Mouse (Mus musculus) c-Kit-positive CD71-negative TER-119-negative erythroid progenitor cells, embryonic 14.5 days (primary cell): Measurements from ENCODE around the gene Defb21.

Experiments
- DNase-seq: peaks from one replicate; pipeline ENCODE4 v3.0.0-alpha.2; 2013; ENCODE audit warnings: low read depth

The Defb21 gene

DNA sequence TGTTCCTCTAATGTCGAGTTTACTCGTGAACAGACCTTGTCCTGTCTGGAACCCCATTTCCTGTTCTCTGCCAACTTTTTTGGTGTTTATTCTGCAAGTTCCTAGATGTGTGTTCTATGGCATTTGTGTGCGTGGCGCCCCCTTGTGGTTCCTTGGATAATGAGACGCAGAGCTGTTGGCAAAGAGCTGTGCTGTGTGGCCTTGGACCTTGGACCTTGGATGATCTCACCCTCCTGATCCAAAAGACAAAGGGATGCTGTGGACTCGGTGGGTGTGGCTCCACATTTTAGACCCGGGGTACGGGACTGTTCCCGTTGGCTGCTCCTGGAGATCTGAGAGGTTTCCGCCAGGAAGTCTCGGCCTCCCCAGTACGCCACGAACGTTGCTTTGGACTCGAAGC lies 31.5 kb downstream of the Defb21 start, which contains the start of gene Defb36:
Gene Defb36 (plus strand): TSS at position 271 of the 400 bp plus-strand sequence.
- no peak for DNase-seq

DNA sequence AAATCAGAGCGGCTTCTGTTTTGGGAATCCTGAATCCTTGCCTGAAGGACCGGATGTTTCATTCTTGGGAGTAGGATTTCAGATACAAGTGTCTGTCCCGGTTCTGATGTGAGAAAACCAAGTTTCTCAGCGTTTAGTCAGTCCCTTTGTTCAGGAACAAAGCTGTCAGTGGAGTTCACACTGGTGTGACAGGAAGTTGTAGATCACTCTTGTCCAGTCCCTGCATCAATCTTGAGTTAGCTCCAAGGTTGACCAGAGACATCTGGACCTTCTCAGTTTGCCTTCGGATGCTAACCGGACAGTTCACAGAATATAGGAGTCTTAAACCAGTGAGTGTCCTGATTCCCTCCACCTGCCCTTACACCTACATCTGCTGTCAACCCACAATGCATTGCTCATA lies 35.2 kb downstream of the Defb21 start:
- no peak for DNase-seq

DNA sequence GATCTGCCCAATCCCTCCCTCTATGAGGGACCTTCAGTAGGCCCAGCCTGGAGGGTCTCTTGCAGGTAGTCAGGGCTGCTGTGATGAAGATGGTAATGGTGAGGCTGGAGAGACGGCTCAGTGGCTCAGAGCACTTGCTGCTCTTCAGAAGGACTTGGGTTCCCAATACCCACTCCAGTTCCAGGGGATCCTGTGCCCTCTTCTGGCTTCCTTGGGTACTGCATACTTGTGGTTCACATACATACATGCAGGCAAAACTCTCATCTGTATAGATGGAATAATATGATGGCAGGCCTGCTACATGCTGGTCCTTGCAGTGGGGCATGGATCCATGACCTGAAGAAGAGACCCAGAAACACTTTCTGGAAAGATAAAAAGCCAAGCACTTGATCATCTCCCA lies 36.2 kb downstream of the Defb21 start:
- no peak for DNase-seq

DNA sequence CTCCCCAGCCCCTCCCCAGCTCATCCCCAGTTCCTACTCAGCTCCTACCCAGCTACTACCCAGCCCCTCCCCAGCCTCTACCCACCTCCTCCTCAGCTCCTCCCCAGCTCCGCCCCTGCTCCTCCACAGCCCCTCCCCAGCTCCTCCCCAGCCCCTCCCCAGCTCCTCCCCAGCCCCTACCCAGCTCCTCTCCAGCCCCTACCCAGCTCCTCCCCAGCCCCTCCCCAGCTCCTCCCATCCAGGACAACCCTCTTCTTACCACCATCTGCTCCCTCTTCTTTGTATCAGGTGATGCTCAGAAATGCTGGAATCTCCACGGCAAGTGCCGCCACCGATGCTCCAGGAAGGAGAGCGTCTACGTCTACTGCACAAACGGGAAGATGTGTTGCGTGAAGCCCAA lies 39.6 kb downstream of the Defb21 start:
- DNase-seq, result no peak

GRCm38 (mm10) chr2:152615563-152615962 lies 43.0 kb downstream of the Defb21 start:
- peak; percentile 67 for DNase-seq

DNA sequence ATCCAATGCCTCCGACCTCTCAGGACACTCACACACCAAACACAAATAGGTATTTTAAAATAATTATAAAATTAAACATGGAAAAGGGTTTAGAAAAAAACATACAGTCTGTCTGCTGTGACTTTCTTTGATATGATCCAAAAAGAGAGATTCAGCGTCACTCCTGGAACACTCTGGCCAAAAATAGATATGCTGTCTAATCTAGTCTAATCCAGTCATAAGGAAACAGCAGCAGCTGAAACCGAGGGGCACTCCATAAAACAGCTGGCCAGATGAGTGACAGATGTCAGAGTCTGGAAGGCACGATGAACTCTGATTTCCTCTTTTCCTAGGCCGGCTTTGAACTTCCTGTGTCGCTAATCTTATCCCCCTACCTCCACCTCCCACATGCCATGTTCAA lies 43.9 kb downstream of the Defb21 start:
- DNase-seq, result no peak

- DNase-seq, result no peak
Observed at GRCm38 (mm10) chr2:152617374-152617773, 44.8 kb downstream of the Defb21 start.

DNA sequence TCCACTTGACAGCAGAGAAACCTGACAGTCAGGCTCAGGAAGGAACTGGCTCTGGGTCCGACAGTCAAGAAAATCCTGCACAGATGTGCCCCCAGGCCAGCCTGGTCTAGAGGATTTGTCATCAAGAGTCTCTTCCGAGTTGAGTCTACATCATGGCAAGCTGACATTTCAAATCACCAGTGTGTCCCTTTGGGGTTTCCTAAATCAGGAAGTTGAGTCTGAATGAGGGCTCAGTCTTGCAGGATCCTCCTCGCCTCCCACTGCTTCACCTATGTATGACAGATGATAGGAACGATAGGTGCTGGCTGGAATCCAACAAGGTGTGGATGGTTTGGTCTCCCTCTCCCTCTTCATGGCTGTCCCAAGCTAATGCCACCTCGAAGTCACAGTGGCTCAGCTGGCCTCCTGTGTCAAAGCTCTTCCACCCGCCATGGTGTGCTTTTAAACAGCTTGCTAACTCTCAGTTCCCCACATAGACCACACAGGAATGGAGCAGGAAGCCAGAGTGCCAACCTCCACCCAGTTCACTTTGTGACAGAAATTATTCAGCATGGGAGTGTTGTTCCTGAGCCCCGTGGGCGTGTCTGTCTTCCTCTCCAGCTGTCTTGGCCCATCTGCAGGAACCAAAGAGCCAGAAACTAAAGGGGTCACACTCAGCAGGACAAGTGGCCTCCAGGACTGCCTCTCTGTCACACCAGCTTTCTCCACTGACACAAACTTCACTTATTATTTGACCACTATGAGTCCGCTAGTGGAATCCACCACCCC lies 48.0 kb downstream of the Defb21 start:
- no peak for DNase-seq

DNA sequence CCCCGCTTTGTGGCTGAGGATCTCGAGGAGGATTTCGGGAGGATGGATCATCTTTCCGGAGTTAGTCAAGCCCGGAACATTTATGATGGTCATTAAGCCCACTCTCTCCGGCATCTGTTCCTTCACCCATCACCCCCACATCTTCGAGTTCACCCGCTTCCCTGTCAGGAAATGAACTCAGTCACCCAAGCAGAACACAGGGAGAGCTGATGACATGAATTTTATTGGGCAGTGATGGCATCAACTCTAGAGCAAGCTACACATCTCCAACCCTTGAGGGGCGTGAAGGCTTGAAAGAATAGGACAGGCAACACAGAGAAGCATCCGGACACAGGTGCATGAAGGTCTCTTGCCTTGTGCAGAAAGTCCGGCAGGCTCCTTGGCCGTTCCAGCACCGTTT lies 49.6 kb downstream of the Defb21 start:
- DNase-seq, result no peak

GRCm38 (mm10) chr2:152622953-152623352 lies 50.4 kb downstream of the Defb21 start, which contains the start of gene Defb25:
Gene Defb25 (minus strand): TSS chr2:152623053.
- DNase-seq, result no peak
